Mouse (Mus musculus): ENCODE data around the gene Gm3476. TPM values are rescaled to one million over a fixed set of nuclear protein-coding genes. Genes with fewer than 3 reads are reported as not detected.
"Not testable (repeated sequence)": the region's sequence is repeated elsewhere in the genome, so short reads cannot be mapped to it uniquely, and the experiment has no call there.

Gene Gm3476
- polyA plus RNA-seq (2014; fragmentation: Nextera tagmentation; extraction: Ambion mirVana), result not detected in 2 replicates

DNA sequence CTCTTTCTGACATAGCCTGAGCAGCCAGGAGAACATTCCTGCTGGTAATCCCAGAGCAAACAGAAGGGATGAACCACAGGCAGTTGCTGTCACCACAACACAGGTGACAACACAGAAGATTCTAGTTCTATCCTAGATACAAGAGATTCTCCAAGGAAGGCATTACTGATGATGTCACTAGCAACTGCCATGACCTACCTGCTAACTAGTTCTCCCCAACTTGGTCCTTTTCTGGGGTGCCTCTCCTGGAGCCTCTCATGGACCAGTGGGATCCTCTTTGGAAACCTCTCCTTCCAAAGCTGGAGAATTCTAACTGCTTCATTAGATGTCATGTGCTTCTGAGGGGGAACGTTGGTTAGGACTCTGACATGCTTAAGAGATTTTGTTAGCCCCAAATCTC lies at the start of gene Gm3476:
Gene Gm3476, minus strand, starts transcription at position 101 of the 400 bp plus-strand sequence.
- not testable (repeated sequence) for H3K9ac ChIP-seq (ENCODE audit: low read depth, low read length); H3K27me3 ChIP-seq (ENCODE audit: control insufficient read depth, insufficient read depth, low read length); H3K27ac ChIP-seq (ENCODE audit: low read depth, low read length); H3K4me2 ChIP-seq (replicated peaks; ENCODE audit: low read depth, low read length); H3K36me3 ChIP-seq (ENCODE audit: control insufficient read depth, insufficient read depth, low read length); H3K9me3 ChIP-seq (ENCODE audit: control insufficient read depth, low read length); H3K4me1 ChIP-seq (ENCODE audit: control insufficient read depth, insufficient read depth, low read length); ATAC-seq (ENCODE audit: low FRiP score, low TSS enrichment); H3K4me3 ChIP-seq (ENCODE audit: low read length)
- no CpG with 5 or more reads among the region's 1 CpGs for WGBS

GRCm38 (mm10) chr14:6163538-6163937 lies 37.9 kb upstream of the Gm3476 start:
- H3K9ac ChIP-seq (ENCODE audit: low read depth, low read length); H3K27ac ChIP-seq (ENCODE audit: low read depth, low read length); H3K4me3 ChIP-seq (ENCODE audit: low read length); ATAC-seq (ENCODE audit: low FRiP score, low TSS enrichment); H3K27me3 ChIP-seq (ENCODE audit: control insufficient read depth, insufficient read depth, low read length); H3K36me3 ChIP-seq (ENCODE audit: control insufficient read depth, insufficient read depth, low read length); H3K4me1 ChIP-seq (ENCODE audit: control insufficient read depth, insufficient read depth, low read length); H3K4me2 ChIP-seq (replicated peaks; ENCODE audit: low read depth, low read length); H3K9me3 ChIP-seq (ENCODE audit: control insufficient read depth, low read length): not testable (repeated sequence)
- WGBS, result 86% methylated on average over 3 of the region's 9 CpGs

- not testable (repeated sequence) for H3K4me3 ChIP-seq (ENCODE audit: low read length); H3K9me3 ChIP-seq (ENCODE audit: control insufficient read depth, low read length); ATAC-seq (ENCODE audit: low FRiP score, low TSS enrichment); H3K27ac ChIP-seq (ENCODE audit: low read depth, low read length); H3K4me1 ChIP-seq (ENCODE audit: control insufficient read depth, insufficient read depth, low read length); H3K36me3 ChIP-seq (ENCODE audit: control insufficient read depth, insufficient read depth, low read length); H3K27me3 ChIP-seq (ENCODE audit: control insufficient read depth, insufficient read depth, low read length); H3K4me2 ChIP-seq (replicated peaks; ENCODE audit: low read depth, low read length); H3K9ac ChIP-seq (ENCODE audit: low read depth, low read length)
- WGBS, result 100% methylated on average over 1 of the region's 1 CpGs
Measured at GRCm38 (mm10) chr14:6161085-6161484, 35.5 kb upstream of the Gm3476 start.

- H3K4me3 ChIP-seq (ENCODE audit: low read length), result peak within 1 kb of the TSS; percentile 32
- H3K27ac ChIP-seq (ENCODE audit: low read depth, low read length); H3K9me3 ChIP-seq (ENCODE audit: control insufficient read depth, low read length); H3K9ac ChIP-seq (ENCODE audit: low read depth, low read length); H3K27me3 ChIP-seq (ENCODE audit: control insufficient read depth, insufficient read depth, low read length); H3K36me3 ChIP-seq (ENCODE audit: control insufficient read depth, insufficient read depth, low read length); H3K4me1 ChIP-seq (ENCODE audit: control insufficient read depth, insufficient read depth, low read length): not testable (repeated sequence)
- WGBS, result 3% methylated on average over 37 of the region's 51 CpGs
- H3K4me2 ChIP-seq (replicated peaks; ENCODE audit: low read depth, low read length), result peak within 1 kb of the TSS; percentile 30
- ATAC-seq (ENCODE audit: low FRiP score, low TSS enrichment), result peak; percentile 94; the same call in 1 of the 2 replicates
Measured at GRCm38 (mm10) chr14:6108272-6108925, 17.2 kb downstream of the Gm3476 start, which contains the start of gene Gm3468. Gene Gm3468 (minus strand): TSS chr14:6108665.

GRCm38 (mm10) chr14:6107500-6107899 lies 18.1 kb downstream of the Gm3476 start:
- not testable (repeated sequence) for H3K27me3 ChIP-seq (ENCODE audit: control insufficient read depth, insufficient read depth, low read length); H3K4me1 ChIP-seq (ENCODE audit: control insufficient read depth, insufficient read depth, low read length); H3K27ac ChIP-seq (ENCODE audit: low read depth, low read length); H3K36me3 ChIP-seq (ENCODE audit: control insufficient read depth, insufficient read depth, low read length); H3K9me3 ChIP-seq (ENCODE audit: control insufficient read depth, low read length); H3K9ac ChIP-seq (ENCODE audit: low read depth, low read length); ATAC-seq (ENCODE audit: low FRiP score, low TSS enrichment)
- peak overlapping the region; percentile 32; the same call in 1 of the 2 replicates for H3K4me3 ChIP-seq (ENCODE audit: low read length)
- 5% methylated on average over 8 of the region's 9 CpGs for WGBS
- H3K4me2 ChIP-seq (replicated peaks; ENCODE audit: low read depth, low read length), result peak overlapping the region; percentile 30; the same call in 1 of the 2 replicates

DNA sequence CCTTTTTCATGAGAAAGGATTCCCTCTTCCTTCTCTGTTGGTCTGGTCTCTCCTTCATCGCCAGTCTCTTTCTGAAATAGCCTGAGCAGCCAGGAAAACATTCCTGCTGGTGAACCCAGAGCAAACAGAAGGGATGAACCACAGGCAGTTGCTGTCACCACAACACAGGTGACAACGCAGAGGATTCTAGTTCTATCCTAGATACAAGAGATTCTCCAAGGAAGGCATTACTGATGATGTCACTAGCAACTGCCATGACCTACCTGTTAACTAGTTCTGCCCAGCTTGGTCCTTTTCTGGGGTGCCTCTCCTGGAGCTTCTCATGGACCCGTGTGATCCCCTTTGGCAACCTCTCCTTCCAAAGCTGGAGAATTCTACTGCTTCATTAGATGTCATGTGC lies 31.8 kb downstream of the Gm3476 start, which contains the start of gene Gm8206:
Gene Gm8206, minus strand, starts transcription at position 101 of the 400 bp plus-strand sequence.
- H3K9ac ChIP-seq (ENCODE audit: low read depth, low read length); ATAC-seq (ENCODE audit: low FRiP score, low TSS enrichment); H3K4me3 ChIP-seq (ENCODE audit: low read length); H3K36me3 ChIP-seq (ENCODE audit: control insufficient read depth, insufficient read depth, low read length); H3K4me1 ChIP-seq (ENCODE audit: control insufficient read depth, insufficient read depth, low read length); H3K4me2 ChIP-seq (replicated peaks; ENCODE audit: low read depth, low read length); H3K27me3 ChIP-seq (ENCODE audit: control insufficient read depth, insufficient read depth, low read length); H3K9me3 ChIP-seq (ENCODE audit: control insufficient read depth, low read length); H3K27ac ChIP-seq (ENCODE audit: low read depth, low read length): not testable (repeated sequence)
- WGBS, result 84% methylated on average over 2 of the region's 3 CpGs

DNA sequence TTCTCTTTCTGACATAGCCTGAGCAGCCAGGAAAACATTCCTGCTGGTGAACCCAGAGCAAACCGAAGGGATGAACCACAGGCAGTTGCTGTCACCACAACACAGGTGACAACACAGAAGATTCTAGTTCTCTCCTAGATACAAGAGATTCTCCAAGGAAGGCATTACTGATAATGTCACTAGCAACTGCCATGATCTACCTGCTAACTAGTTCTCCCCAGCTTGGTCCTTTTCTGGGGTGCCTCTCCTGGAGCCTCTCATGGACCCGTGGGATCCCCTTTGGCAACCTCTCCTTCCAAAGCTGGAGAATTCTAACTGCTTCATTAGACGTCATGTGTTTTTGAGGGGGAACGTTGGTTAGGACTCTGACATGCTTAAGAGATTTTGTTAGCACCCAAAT lies 67.4 kb downstream of the Gm3476 start, which contains the start of gene Gm6337:
Gene Gm6337, minus strand, starts transcription at position 101 of the 400 bp plus-strand sequence.
- not testable (repeated sequence) for H3K4me1 ChIP-seq (ENCODE audit: control insufficient read depth, insufficient read depth, low read length); H3K9ac ChIP-seq (ENCODE audit: low read depth, low read length); H3K27me3 ChIP-seq (ENCODE audit: control insufficient read depth, insufficient read depth, low read length); H3K27ac ChIP-seq (ENCODE audit: low read depth, low read length); ATAC-seq (ENCODE audit: low FRiP score, low TSS enrichment); H3K9me3 ChIP-seq (ENCODE audit: control insufficient read depth, low read length); H3K4me3 ChIP-seq (ENCODE audit: low read length); H3K36me3 ChIP-seq (ENCODE audit: control insufficient read depth, insufficient read depth, low read length); H3K4me2 ChIP-seq (replicated peaks; ENCODE audit: low read depth, low read length)
- 95% methylated on average over 2 of the region's 4 CpGs for WGBS

Other genes starting within 250 kb of the Gm3476 start
- not detected in 2 replicates for gene Gm8237, start 245.4 kb downstream of the Gm3476 start, polyA plus RNA-seq (2014; fragmentation: Nextera tagmentation; extraction: Ambion mirVana)
- 0.10 and 0.12 TPM in 2 replicates for gene Gm3248, start 164.1 kb downstream of the Gm3476 start, polyA plus RNA-seq (2014; fragmentation: Nextera tagmentation; extraction: Ambion mirVana)
- gene Gm3453, start 146.7 kb downstream of the Gm3476 start, polyA plus RNA-seq (2014; fragmentation: Nextera tagmentation; extraction: Ambion mirVana), result not detected in 2 replicates
- gene Gm6337, start 67.5 kb downstream of the Gm3476 start, polyA plus RNA-seq (2014; fragmentation: Nextera tagmentation; extraction: Ambion mirVana), result not detected in 2 replicates
- 0.90 and 1.2 TPM in 2 replicates for gene Gm8206, start 31.9 kb downstream of the Gm3476 start, polyA plus RNA-seq (2014; fragmentation: Nextera tagmentation; extraction: Ambion mirVana)
- 2.2 TPM in 2 replicates for gene Gm3468, start 17.1 kb downstream of the Gm3476 start, polyA plus RNA-seq (2014; fragmentation: Nextera tagmentation; extraction: Ambion mirVana)
- not detected in 2 replicates for gene Gm21560, start 93.5 kb upstream of the Gm3476 start, polyA plus RNA-seq (2014; fragmentation: Nextera tagmentation; extraction: Ambion mirVana)
- gene Gm3411, start 161.4 kb upstream of the Gm3476 start, polyA plus RNA-seq (2014; fragmentation: Nextera tagmentation; extraction: Ambion mirVana), result 0.74 and 1.1 TPM in 2 replicates
- not detected in 2 replicates for gene Gm21103, start 179.0 kb upstream of the Gm3476 start, polyA plus RNA-seq (2014; fragmentation: Nextera tagmentation; extraction: Ambion mirVana)
- not detected in 2 replicates for gene Gm3618, start 217.9 kb upstream of the Gm3476 start, polyA plus RNA-seq (2014; fragmentation: Nextera tagmentation; extraction: Ambion mirVana)